Mouse (Mus musculus) cerebellum, adult 11-12 months (tissue): Measurements from ENCODE around the gene Mical3.
"Not testable (repeated sequence)": the region's sequence is repeated elsewhere in the genome, so short reads cannot be mapped to it uniquely, and the experiment has no call there.

Experiments used
- DNase-seq: peaks from one replicate; pipeline ENCODE4 v3.0.0; 2022

Mical3 gene

DNA sequence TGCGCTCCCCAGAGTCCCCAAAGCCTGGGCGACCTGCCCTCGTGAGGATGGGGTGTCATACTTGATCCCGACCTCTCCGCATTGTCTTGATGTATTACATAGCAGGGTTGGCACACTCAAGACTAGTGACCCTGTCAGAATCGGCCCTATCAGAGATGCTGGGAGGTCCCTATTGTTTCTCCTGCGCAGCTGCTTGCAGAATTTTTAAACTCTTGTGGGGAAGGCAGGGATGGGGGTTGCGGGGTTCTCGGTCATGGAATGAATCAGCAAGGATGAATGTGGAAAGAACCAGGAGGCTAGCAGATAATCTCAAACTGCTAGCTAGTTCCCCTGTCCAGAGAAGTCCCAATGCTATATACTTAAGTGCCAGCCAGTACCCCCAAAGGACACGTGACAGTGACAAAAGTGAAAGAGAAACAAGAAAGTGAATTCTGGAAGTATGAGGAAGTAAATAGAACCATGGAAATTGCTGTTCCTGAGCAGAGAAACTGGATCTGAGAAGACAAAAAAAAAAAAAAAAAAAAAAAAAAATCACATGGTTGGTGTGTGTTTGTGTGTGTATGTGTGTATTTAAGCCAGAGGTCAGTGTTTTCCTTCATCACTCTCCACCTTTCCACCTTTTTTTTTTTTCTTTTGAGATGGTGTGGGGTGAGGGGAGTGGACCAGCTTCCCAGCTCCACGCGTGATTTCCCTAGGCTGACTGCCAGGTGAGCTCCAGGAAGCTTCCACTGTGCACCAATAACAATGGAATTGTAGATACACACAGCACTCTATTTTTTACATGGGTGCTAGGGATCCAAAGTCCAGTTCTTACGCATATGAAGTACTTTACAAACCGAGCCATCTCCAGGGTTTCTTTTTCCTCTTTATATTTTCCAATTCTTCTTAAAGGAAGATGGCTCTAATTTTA is 213.6 kb downstream of the Mical3 start:
- DNase-seq = not testable (repeated sequence)

DNA sequence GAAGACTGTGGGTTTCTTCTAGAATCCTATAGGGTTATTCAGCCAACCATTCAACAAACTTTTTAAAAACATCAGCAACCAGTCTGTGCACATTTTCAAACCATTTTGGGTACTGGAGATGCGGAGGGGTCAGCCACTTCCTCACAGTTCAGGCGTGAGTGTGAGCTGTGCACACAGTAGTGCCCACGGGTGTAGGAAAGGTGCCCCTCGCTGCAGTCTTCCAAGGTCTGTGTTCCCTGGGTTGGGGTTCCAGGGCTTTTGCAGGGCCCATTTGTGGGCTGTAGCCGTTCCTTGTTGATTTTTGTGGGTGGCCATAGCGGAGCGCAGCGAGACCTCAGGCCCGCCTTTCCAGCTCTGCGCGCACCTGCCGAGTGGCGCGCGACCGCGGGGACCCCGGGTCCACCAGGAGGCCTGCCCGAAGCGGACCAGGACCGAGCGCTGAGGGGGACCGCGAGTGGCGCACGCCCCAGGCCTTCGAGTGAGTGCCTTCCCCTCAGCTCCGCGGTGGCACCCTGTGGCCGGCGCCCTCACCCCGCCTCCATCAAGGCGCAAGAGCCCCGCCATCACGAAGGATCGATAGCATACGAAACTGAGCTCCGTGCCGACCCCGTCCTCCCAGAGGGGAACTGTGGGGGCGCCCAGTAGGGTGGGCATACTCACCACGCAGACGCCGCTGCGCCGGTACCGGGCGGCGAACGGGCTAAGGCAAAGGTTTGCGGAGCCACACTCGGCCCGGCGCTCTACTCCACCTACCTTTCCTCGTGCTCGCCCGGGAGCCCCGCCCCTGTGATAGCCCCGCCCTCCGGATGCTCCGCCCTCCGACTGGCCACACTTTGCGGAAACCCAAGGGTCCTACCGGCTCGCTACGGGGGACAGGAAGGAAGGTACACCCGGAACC is 214.5 kb downstream of the Mical3 start, which contains the start of gene Bid:
Gene Bid, minus strand, starts transcription at position 780 of the 898 bp plus-strand sequence.
- DNase-seq = peak; percentile 48

DNA sequence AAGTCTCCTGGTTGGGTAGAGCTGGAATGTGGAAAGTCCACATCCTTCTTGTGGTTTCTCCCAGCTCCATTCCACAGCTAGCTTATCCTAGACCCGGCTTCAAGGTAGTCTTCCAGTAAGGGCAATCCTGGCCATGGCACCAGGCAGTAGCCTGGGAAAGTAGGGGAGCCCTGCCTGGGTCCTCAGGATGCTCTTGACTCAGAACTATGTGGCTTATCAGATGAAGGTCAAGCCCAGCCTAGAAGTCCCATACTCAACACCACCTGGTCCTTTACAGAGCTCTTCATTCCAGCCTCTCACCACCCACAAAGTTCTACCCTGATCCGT is 215.2 kb downstream of the Mical3 start:
- DNase-seq = no peak

DNA sequence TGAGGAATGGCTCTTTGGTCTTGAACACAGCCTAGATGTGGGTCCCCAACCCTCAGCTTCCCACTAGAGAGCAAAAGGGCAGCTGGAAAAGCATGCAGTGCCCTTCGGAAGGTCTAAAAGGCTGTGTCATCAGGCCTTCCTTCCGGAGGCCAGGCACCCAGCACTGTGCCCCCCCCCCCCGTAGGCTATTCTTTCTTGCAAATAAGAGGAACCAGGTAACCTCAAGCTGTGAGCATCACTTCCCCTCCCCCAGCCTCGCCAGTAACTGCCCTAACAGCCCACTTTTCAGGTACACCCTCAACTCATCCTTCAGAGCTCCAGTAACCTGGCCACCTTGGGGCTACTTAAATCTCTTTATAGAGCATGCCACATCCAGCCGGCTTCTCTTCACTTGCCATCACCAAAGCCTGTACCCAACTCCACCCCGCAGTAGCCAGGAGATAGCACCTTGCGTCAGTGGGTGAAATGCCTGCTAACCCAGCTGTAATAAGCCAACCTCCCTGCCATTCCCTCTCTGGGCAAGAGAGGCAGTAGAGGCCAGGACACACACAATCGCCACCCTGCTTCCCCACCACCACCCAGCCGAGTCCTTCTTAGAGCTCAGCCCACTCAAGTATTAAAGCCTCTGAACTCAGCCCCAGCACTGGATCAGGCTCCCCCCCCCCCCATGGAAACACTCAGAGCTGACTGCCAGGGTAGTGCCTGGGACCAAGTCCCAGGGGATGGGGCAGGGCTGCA is 215.7 kb downstream of the Mical3 start:
- DNase-seq = no peak

DNA sequence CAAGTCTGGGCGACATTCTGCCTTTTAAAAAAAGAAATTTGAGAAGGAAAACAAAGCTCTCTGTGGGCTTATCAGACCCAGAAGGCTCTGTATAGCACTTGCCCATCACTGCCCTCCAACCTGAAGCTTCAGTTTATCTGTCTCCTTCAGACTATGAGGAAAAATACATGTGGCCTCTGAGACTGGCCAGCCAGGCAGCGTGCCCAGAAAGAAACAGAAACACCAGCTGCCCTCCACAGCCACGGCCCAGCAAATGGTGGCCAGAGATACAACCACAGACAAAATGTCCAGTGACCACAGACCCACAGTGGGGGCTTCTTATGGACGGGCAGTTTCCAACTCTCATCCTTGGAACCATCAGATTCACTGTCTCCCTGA is 216.3 kb downstream of the Mical3 start:
- DNase-seq = no peak

DNA sequence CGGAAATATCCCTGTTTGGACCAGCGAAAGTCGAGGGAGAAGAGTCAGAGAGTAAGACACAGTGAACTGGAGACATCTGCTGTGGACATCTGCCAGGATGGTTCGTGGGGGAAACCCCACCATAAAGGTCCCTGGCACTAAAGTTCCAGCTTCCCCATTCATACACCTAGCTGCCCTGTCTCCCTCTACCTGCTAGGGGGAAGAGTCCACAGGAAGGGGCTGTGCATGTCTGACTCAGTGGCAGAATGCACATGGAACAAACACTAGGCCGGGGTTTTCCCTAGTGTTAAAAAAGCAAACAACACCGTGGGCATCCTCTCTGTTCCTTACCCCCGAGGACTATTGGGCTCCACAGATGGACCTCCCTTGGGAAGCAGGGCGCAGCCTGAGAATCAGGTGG is 217.0 kb downstream of the Mical3 start:
- no peak for DNase-seq

DNA sequence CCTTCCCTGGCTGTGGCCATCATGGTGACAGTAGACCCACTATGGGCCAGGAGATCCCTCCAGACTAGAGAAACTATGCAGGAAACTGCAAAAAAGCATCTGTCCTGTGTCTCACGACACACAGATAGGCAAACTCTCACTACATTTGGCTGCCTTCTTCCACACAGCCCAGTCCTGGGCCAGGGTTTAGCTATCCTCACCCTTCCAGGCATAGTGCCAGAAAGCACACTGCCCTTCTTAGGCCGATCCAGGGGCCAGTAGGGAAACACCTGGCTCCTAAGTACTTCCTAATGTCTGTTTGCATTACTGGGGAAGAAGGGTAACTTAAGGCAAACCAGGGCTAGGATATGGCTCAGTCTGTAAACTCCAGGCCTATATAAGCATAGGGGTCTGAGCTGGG is 217.9 kb downstream of the Mical3 start:
- no peak for DNase-seq

DNA sequence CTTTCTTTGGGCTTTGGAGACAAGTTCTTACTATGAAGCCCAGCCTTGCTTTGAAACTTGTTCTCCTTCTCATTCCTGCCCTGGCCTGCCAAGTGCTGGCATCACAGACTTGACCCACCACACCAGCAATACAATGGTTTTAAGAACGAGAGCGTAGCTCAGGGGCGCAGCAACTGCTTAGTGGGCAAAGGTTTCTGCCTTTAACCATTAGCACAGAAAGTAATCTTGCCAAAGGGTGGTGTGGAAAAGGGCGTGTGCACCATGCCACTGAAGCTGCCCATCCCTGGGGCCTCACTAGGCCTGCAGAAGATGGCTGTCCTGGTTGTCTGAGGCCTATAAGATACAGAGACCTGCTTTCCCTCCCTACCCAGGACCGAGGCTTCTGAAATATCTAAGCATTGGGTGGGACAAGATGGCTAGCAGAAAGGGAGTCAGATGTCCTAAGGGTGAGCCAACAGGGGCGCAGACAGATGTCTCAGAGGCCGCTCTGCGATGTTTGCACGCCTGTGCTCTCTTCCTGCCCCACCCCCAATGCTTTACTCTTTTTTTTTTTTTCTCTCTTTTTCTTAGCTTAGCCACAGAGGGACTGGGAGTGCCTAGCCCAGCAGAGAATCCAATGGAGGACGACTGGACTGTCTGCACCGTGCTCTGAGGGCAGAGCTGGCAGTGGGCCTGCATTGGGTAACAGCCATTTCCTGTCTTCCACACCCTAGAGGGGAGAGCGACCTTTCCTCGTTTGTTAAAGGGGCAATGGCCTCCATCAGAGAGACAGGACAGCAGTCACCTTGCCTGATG is 219.4 kb downstream of the Mical3 start:
- DNase-seq = no peak

DNA sequence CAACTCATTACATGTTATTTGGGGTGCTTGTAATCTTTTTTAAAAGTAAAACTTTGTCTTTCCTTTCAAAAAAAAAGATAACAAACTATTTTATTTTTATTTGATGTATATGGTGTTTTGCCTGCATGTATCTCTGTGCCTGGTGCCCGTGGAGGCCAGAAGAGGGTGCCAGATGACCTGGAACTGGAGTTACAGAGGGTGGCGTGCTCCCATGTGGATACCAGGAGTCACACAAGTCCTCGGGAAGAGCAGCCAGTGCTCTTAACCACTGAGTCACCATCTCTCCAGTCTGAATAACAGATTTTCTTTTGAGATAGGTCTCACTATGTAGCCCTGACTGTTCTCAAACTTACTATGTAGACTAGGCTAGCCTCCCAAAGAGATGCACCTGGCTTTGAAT is 221.3 kb downstream of the Mical3 start:
- DNase-seq = no peak

DNA sequence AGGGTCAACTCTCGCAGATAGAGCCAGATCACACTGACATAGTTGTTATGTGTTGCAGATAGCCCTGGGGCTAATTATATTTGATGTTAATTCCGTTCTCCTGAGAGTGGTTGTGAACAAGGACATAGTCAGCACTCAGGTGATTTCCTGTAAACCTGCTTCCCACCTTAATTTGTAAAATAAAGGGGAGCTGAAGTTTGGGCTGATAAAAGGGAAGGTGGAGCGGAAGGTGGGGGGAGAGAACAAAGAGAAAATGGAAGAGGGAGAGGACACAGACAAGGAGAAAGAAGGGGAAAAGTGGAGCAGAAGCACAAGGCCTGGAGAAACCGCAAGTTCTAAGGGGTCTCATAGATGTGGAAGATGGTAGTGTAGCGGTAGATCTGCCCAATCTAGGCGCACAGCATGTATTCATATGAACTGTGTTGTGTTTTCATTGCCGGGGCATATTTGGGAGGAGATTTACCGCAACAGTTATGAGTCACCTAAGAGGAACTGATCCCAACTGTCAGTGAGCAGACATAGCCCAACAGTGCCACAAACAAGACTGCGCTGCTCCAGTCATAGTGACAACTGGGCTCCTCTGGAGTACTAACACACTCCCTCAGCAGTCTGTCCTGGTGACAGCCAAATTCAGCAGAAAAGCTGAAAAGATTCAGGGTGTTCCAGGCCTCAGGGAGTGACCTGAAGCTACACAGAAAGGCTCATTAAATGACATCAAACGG is 222.8 kb downstream of the Mical3 start:
- not testable (repeated sequence) for DNase-seq

DNA sequence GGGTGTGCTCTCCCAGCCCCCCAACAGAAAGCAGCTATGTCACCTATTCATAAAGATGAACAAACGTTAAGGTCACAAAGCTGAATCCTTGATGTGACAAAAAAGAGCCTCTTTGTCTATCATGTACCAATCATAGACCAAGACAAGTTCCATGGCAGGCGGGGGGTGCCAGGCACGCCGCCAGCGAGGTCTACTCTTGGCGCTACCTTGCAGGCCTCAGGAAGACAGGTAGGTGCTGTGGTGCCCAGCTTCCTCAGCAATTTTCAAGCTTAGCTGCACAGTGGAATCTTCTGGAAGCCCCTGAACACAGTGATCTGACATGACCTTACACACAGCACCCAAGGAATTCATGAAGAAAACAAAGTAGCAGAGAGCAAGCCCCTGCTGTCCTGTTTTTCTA is 224.3 kb downstream of the Mical3 start:
- DNase-seq = no peak

DNA sequence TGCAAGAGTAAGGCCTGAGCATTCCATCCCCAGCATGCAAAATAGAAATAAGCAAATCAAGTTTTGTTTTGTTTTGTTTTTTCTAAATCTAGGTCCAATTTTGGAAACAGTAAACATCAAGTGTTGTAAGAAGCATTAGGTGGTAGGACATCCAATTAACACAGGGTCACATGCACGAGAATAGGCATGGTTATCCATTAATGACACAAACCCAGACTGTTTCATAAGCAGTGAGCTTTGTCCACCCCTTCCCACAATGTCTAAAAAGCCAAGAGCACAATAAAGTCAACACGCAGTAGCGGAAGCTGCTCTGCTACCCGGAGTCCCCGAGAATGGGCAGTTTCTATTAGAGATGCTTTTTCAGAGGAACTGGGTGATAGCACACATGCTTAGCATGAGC is 225.7 kb downstream of the Mical3 start:
- no peak for DNase-seq

DNA sequence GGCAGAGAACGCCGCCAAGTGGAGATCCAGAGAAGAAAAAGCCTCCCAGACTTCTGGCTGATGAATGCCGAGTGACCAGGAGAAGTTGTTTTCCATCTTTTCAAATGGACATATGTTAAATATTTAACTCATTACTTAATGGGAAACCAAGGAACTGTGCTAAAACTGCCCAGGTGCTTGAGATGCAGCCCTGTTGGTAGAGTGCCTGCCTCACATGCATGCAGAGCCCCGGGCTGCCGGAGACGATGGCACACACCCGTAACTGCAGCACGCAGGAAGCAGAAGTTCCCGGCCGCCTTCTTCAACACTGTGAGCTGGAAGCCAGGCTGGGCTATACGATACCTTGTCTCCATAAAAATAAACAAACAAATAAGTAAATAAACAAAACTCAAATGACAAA is 226.8 kb downstream of the Mical3 start:
- no peak for DNase-seq

DNA sequence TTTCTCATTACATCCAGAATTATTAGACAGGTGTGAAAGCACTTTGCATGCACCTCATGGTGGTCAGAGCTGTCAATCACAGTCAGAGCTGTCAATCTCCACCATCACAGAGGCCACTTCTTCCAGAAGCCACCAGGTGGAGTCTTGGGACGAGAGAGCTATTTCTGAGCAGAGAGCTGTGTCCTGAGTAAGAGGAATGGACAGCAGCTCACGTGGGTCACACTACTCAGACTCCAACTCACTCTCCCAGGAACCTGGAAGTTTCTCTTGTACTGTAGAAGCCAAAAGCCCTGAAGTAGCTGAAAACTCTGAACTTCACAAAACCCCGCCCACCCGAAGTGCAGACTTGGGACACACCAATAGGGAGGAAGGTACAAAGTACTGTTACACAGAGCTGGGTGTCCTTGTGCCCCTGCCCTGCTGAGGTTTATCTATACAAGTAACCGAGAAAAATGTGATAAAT is 227.3 kb downstream of the Mical3 start:
- no peak for DNase-seq

DNA sequence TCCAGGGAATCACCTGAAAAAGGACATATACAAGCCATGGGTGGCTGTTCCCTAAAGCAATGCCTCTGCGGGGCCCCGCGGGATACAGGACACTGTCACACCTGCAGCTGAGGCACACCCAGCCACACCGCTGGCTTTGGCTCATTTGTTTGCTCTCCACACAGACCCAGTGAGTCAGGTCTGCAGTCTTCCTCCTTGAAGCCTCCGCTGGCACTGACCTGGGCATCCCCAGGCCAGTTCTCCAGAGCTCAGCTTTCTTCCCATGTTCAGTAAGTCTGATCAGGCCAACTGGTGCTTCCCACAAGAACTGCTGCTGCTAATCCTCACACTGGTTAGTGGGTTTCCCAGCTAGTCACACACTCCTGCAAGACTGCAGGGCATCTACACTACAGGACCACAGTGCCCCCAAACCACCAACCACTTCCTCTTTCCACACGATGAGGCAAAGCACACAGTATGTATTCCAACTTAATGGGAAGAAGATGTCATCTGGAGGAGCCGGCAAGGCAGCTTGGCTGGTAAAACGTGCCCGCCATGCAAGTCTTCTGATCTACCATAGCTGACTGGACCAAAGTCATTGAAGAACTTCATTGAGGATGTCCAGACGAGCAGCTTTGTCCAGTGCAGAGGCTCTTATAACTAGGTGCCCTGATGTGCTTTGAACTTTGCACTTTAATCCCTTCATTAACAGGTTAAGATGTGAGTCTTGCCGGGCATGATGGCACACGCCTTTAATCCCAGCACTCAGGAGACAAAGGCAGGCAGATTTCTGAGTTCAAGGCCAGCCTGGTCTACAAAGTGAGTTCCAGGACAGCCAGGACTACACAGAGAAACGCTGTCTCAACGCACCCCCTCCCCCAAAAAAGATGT is 228.8 kb downstream of the Mical3 start:
- DNase-seq = no peak

DNA sequence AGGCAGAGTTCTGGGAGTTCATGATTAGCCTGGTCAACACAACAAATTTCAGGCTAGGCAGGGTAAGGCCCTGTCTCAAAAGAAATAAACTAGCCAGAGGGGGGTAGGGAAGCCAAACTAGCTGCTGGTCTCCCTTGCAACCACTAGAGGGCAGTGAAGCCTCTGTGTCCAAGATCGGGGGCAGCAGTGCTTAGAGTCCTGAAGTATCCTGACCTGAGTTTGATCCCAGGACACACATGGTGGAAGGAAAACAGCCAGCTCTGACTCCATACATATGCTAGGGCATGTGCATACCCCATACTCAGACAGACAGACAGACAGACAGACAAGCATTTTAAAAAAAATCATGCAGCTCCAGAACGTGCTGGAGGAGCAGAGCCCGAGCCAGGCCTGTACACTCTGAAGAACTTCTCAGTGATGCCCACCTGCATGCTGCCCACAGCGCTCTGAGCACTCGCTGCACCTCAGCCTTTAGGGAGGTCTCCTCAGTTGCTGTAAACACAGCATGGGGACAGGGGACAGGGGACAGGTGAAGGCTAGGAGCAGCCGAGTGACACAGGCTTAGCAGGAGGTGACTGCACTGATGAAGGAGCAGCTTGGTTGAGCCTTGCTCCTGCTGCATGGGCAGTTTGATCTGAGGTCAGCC is 232.5 kb downstream of the Mical3 start:
- peak; percentile 16 for DNase-seq

DNA sequence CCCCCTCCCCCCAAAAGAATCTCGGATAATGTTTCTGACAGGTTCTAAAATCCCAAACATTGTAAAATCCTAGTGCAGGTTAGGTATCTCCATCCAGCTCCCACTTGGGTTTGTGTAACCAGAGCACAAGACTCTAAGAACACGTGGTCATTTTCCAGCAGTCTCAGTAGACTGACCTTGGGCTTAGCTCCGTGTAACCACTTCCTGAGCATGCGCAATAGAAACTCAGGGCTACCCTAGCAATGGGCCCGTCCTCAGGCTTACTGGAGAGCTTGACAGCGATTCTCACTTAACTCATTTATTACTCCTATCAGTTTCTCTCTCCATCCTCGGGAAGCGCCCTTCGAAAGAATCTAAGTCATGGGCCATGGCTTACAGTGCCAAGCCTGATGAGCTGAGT is 236.3 kb downstream of the Mical3 start:
- DNase-seq = no peak

DNA sequence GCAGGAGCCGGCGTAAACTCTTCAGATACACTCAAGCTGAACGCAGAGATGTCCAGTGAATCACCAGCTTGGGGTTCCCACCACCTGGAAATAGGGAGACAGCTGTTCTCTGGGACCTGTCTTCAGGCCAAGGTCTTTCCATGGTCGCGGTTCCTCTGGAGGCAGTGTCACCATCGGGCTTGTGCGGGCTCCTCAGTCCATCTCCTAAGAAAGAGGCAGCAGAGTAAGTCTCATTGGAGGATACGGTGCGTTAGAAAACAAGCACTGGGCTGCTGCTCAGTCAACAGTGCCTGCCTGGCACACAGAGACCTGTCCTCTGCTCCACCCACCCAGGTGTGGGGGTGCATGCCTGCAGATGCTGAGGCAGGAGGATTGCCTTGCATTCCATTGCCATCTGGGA is 236.7 kb downstream of the Mical3 start:
- no peak for DNase-seq

DNA sequence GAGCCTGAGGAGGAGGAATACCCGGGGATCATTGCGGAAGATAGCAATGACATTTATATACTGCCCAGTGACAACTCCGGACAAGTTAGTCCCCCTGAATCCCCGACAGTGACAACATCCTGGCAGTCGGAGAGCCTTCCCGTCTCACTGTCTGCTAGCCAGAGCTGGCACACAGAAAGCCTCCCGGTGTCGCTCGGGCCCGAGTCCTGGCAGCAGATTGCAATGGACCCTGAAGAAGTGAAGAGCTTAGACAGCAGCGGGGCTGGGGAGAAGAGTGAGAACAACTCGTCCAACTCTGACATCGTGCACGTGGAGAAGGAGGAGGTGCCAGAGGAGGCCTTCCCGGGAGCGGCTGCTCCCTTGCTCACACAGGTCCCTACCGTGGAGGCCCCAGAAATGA is 244.1 kb downstream of the Mical3 start:
- no peak for DNase-seq

DNA sequence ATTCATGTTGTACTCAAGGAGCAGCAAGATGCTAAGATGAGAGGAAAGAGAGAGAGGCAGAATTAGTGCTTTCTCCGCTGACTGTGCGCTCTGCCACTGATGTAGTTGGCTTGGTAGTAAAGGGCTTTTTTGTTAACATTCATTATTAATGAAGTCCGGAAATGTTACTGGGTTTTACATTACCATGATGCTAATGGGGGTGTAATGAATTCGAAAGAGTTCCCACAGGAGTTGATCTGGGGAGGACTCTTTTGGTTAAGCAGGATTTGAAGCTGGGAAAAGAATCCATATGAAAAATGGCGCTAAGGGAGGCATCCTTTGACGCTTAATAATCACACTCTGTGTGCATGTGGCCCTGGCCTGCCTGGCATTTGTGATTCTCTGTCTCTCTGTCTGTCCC is 246.4 kb downstream of the Mical3 start:
- DNase-seq = no peak
